Comparison of ENCODE assay signal across 12 mouse cellular contexts in the genomic region with DNA sequence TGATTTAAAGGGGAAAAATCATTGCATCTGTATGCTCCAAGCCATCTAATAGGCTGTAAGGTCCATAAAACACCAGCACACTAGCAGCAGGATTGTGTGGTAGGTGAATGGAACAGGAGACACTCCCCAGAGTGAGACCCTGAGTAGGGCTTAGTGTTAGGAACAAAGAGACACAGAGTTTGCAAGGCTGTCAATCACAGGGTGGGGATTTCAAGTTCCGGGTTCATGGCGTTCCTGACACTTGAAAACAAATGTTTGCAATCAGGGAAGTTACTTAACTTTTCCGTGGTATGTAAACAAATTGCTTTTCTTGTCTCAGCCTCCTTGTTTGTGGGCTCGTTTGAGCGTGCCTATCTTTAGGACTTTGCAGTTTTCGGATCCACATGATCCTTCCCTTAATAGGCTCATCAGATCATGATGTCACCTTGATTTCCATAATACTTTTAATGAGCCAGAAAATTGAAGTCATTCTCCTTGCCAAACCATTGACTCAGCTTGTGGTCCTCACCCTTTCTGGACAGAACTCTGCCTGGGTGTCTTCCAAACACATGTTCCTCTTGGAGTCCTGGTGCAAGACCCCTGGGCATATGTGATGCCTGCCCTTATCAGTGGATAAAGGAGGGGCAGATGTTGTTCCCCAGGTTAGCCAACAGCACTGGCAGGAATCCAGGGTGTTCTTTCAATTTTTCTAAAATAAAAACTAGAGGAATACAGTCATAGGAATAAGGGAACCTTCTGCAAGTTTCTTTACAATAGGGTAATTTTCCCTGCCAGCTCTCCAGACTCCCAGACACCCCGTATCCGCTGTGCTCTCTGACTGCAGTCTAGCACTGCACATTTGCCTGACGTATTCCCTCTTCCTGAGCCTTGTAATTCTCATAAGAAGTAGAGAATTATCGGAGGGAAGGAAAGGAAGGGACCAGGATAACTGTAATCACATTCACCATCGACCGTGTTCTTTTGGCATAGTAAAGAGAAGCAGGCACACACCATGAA.
DNase-seq lines count a peak whose midpoint lies in the region; ATAC-seq and TF ChIP-seq lines count a peak whose summit lies in the region.
"Had no signal": no experiment of that assay in that cellular context is flagged by ENCODE, and none has a peak within 500 bp of the region (broad histone marks: within the 10 kb centered on the region; RNA-seq: fewer than 3 reads in every experiment).

No protein-coding gene starts in this region.

- no peaks in the 10 kb centered on the region for H3K36me3 ChIP-seq in forebrain, embryonic 14.5 days (ENCODE audit: control insufficient read depth, insufficient read depth, low read length)
- no peaks in the 10 kb centered on the region for H3K36me3 ChIP-seq in forebrain, embryonic 13.5 days (ENCODE audit: poor library complexity, severe bottlenecking)
- H3K36me3 ChIP-seq in lung, postnatal 0 days (ENCODE audit: insufficient read depth, low read length): no peaks in the 10 kb centered on the region
- H3K36me3 ChIP-seq in intestine, postnatal 0 days (ENCODE audit: control insufficient read depth, insufficient read depth): no peaks in the 10 kb centered on the region

- TF ChIP-seq CTCF in lung, postnatal 0 days (IDR thresholded peaks at IDR 0.05): no peak
- no peak for TF ChIP-seq CTCF in intestine, postnatal 0 days (IDR thresholded peaks at IDR 0.05; ENCODE audit: low read depth)

- DNase-seq in forebrain, embryonic 14.5 days (ENCODE audit: low spot score): peak; percentile 58
- DNase-seq in lung, postnatal 0 days (ENCODE audit: low spot score): peak; percentile 63
- DNase-seq in lung, postnatal 4 days: no peak
- peak; percentile 43 for DNase-seq in gastrocnemius, postnatal 25 days
- DNase-seq in liver: no peak
- DNase-seq: lung, embryonic 14.5 days; right cerebral cortex, postnatal 14 days; thymus, adult 2 months had no signal

- no peaks in the 10 kb centered on the region for H3K27me3 ChIP-seq in forebrain, embryonic 14.5 days (replicated peaks; ENCODE audit: control insufficient read depth, insufficient read depth, low read length)
- no peaks in the 10 kb centered on the region for H3K27me3 ChIP-seq in forebrain, embryonic 13.5 days
- H3K27me3 ChIP-seq in lung, postnatal 0 days (replicated peaks; ENCODE audit: insufficient read depth, low read length): no peaks in the 10 kb centered on the region
- H3K27me3 ChIP-seq in intestine, postnatal 0 days (replicated peaks; ENCODE audit: control insufficient read depth, insufficient read depth, low read length): no peaks in the 10 kb centered on the region

- peaks cover 12% of the 10 kb centered on the region for H3K4me1 ChIP-seq in forebrain, embryonic 14.5 days (ENCODE audit: control insufficient read depth, insufficient read depth, low read length)
- H3K4me1 ChIP-seq in forebrain, embryonic 13.5 days: peaks cover 20% of the 10 kb centered on the region
- no peaks in the 10 kb centered on the region for H3K4me1 ChIP-seq in lung, postnatal 0 days (ENCODE audit: insufficient read depth, low read depth, low read length)
- H3K4me1 ChIP-seq in intestine, postnatal 0 days (replicated peaks; ENCODE audit: control insufficient read depth, insufficient read depth, low read length): no peaks in the 10 kb centered on the region

- no peak overlapping the region for H3K4me2 ChIP-seq in forebrain, embryonic 14.5 days (ENCODE audit: low read length)
- no peak overlapping the region for H3K4me2 ChIP-seq in forebrain, embryonic 13.5 days
- no peak overlapping the region for H3K4me2 ChIP-seq in lung, postnatal 0 days (replicated peaks; ENCODE audit: low read depth, low read length)
- no peak overlapping the region for H3K4me2 ChIP-seq in intestine, postnatal 0 days (replicated peaks; ENCODE audit: low read depth)
- H3K4me2 ChIP-seq: lung, embryonic 14.5 days had no signal

- peak overlapping the region; percentile 17; the same call in 1 of the 2 replicates for H3K27ac ChIP-seq in forebrain, embryonic 14.5 days (ENCODE audit: low read depth, low read length)
- no peak overlapping the region for H3K27ac ChIP-seq in forebrain, embryonic 13.5 days
- H3K27ac ChIP-seq in lung, postnatal 0 days (ENCODE audit: low read length): no peak overlapping the region
- no peak overlapping the region for H3K27ac ChIP-seq in intestine, postnatal 0 days (ENCODE audit: low read depth, low read length)

- peak; percentile 50; the same call in 1 of the 2 replicates for ATAC-seq in forebrain, embryonic 14.5 days
- ATAC-seq in forebrain, embryonic 13.5 days: no peak
- ATAC-seq in lung, postnatal 0 days: peak; percentile 28; the same call in 1 of the 2 replicates
- ATAC-seq in neutrophil, adult 5-6 weeks (ENCODE audit: extremely low read depth, insufficient number of reproducible peaks, low FRiP score, poor library complexity, severe bottlenecking): peak; percentile 46; the same call in 1 of the 2 replicates
- no peak for ATAC-seq in intestine, postnatal 0 days

- peak; percentile 78; the same call in 1 of the 2 replicates for TF ChIP-seq EP300 in lung, postnatal 0 days (IDR thresholded peaks at IDR 0.05)

- no peaks in the 10 kb centered on the region for H3K9me3 ChIP-seq in forebrain, embryonic 14.5 days (replicated peaks; ENCODE audit: control insufficient read depth, low read length)
- no peaks in the 10 kb centered on the region for H3K9me3 ChIP-seq in forebrain, embryonic 13.5 days (replicated peaks)
- no peaks in the 10 kb centered on the region for H3K9me3 ChIP-seq in lung, postnatal 0 days (ENCODE audit: low read length)
- no peaks in the 10 kb centered on the region for H3K9me3 ChIP-seq in intestine, postnatal 0 days (ENCODE audit: control insufficient read depth)

- no peak overlapping the region for H3K9ac ChIP-seq in forebrain, embryonic 14.5 days (ENCODE audit: low read length)
- no peak overlapping the region for H3K9ac ChIP-seq in forebrain, embryonic 13.5 days
- H3K9ac ChIP-seq in lung, postnatal 0 days (replicated peaks; ENCODE audit: low read depth): no peak overlapping the region
- H3K9ac ChIP-seq in intestine, postnatal 0 days (ENCODE audit: low read depth, low read length): no peak overlapping the region
- H3K9ac ChIP-seq: lung, embryonic 14.5 days had no signal

- WGBS in forebrain, embryonic 14.5 days: 40% methylated on average over 12 of the region's 12 CpGs
- 54% methylated on average over 12 of the region's 12 CpGs for WGBS in forebrain, embryonic 13.5 days
- 49% methylated on average over 12 of the region's 12 CpGs for WGBS in lung, postnatal 0 days
- 53% methylated on average over 12 of the region's 12 CpGs for WGBS in intestine, postnatal 0 days

- H3K4me3 ChIP-seq in forebrain, embryonic 14.5 days (ENCODE audit: low read depth, low read length): no peak overlapping the region
- no peak overlapping the region for H3K4me3 ChIP-seq in forebrain, embryonic 13.5 days
- H3K4me3 ChIP-seq in lung, postnatal 0 days (ENCODE audit: low read depth, low read length): no peak overlapping the region
- no peak overlapping the region for H3K4me3 ChIP-seq in intestine, postnatal 0 days (ENCODE audit: low read depth, low read length)
- H3K4me3 ChIP-seq: myocyte had no signal

Comparison
In these comparisons a context has a peak if more than half of its experiments do, and no peak if none do; other contexts are left out.
1. ATAC-seq: peak in forebrain, embryonic 14.5 days (single experiment), lung, postnatal 0 days (single experiment) and neutrophil, adult 5-6 weeks (single experiment); none in forebrain, embryonic 13.5 days (single experiment) and intestine, postnatal 0 days (single experiment).
2. DNase-seq: peak in forebrain, embryonic 14.5 days (single experiment), lung, postnatal 0 days (single experiment) and gastrocnemius, postnatal 25 days (single experiment); none in lung, postnatal 4 days (0 of 2) and liver (single experiment).